In the genomic region with DNA sequence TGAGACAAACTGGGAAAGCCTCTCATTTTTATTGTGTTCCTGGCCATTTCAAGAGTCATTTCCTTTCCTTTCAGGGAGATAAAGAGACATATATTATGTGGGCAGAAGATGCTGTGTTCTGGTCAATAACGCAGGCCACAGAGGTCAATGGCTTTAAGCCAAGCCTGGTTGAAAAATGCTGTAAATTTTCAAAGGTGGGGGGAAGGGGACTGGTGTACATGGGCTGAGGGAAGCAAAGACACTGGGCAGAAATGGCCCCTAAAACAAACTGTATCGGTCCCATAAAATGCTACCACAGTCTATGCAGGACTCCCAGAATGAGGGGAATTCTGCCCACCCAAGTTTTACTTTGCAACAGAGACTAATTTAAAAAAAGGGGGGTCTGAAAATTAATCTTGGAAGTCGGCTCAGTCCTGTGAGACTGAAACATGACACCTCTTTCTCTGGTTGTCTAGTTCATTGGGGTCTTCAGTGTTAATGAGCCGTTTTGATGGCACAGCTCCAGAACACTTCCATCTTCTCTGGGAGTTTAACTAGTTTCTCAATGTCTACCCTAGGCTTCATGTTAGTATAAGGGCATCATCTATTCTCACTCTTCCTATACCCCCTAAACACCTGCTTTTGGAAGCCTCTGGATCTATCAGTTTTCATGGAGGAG, we compare ENCODE assay signal across 30 mouse cellular contexts.
DNase-seq lines count a peak whose midpoint lies in the region; ATAC-seq and TF ChIP-seq lines count a peak whose summit lies in the region.
"Had no signal": no experiment of that assay in that cellular context is flagged by ENCODE, and none has a peak within 500 bp of the region (broad histone marks: within the 10 kb centered on the region; RNA-seq: fewer than 3 reads in every experiment).

No protein-coding gene starts in this region.

- no peak for TF ChIP-seq POLR2A in brain, embryonic 14.5 days (IDR thresholded peaks at IDR 0.05; ENCODE audit: borderline replicate concordance, extremely low read depth, insufficient read depth, insufficient read length, poor library complexity, severe bottlenecking)

- WGBS in kidney, embryonic 15.5 days, result 12% methylated on average over 4 of the region's 4 CpGs
- WGBS in limb, embryonic 11.5 days, result 10% methylated on average over 4 of the region's 4 CpGs
- WGBS in limb, embryonic 10.5 days, result 16% methylated on average over 4 of the region's 4 CpGs

- no peak overlapping the region for H3K9ac ChIP-seq in kidney, embryonic 15.5 days
- H3K9ac ChIP-seq in limb, embryonic 11.5 days (ENCODE audit: low read length), result no peak overlapping the region
- H3K9ac ChIP-seq: embryonic facial prominence, embryonic 13.5 days; heart, embryonic 13.5 days; hindbrain, embryonic 15.5 days; liver, embryonic 12.5 days; liver, postnatal 0 days had no signal

- no peaks in the 10 kb centered on the region for H3K36me3 ChIP-seq in kidney, embryonic 15.5 days
- H3K36me3 ChIP-seq in limb, embryonic 11.5 days (ENCODE audit: control insufficient read depth, insufficient read depth, low read length), result no peaks in the 10 kb centered on the region
- no peaks in the 10 kb centered on the region for H3K36me3 ChIP-seq in limb, embryonic 10.5 days
- H3K36me3 ChIP-seq: embryonic facial prominence, embryonic 13.5 days; forebrain, embryonic 10.5 days; heart, embryonic 13.5 days; hindbrain, embryonic 10.5 days; hindbrain, embryonic 15.5 days; liver, embryonic 12.5 days had no signal

- ATAC-seq in kidney, embryonic 15.5 days (replicated peaks; ENCODE audit: low FRiP score), result peak; percentile 84
- ATAC-seq in limb, embryonic 11.5 days (ENCODE audit: insufficient number of reproducible peaks, low FRiP score, low TSS enrichment, low read depth), result no peak
- ATAC-seq: CD4-positive, CD25-positive, alpha-beta regulatory T cell, adult 4 months; forebrain, embryonic 16.5 days; inflammation-experienced regulatory T-cells, adult 6 months; liver, embryonic 12.5 days; liver, postnatal 0 days; midbrain, embryonic 16.5 days had no signal

- peak overlapping the region; percentile 27; the same call in 1 of the 2 replicates for H3K4me2 ChIP-seq in kidney, embryonic 15.5 days
- H3K4me2 ChIP-seq in limb, embryonic 11.5 days (ENCODE audit: low read depth, severe bottlenecking), result no peak overlapping the region
- H3K4me2 ChIP-seq: embryonic facial prominence, embryonic 13.5 days; heart, embryonic 13.5 days; hindbrain, embryonic 15.5 days; liver, embryonic 12.5 days had no signal

- TF ChIP-seq CTCF in brain, embryonic 14.5 days (IDR thresholded peaks at IDR 0.05; ENCODE audit: borderline replicate concordance, extremely low read depth, insufficient read depth, insufficient read length), result no peak

- no peak overlapping the region for H3K4me3 ChIP-seq in kidney, embryonic 15.5 days (replicated peaks)
- no peak overlapping the region for H3K4me3 ChIP-seq in limb, embryonic 11.5 days (ENCODE audit: low read depth, low read length)
- no peak overlapping the region for H3K4me3 ChIP-seq in limb, embryonic 10.5 days
- H3K4me3 ChIP-seq: embryonic facial prominence, embryonic 13.5 days; forebrain, embryonic 10.5 days; heart, embryonic 13.5 days; hindbrain, embryonic 10.5 days; hindbrain, embryonic 15.5 days; layer of hippocampus, adult 2 months; left cerebral cortex, adult 2 months; liver, embryonic 12.5 days had no signal

- peaks cover 29% of the 10 kb centered on the region for H3K27me3 ChIP-seq in kidney, embryonic 15.5 days
- no peaks in the 10 kb centered on the region for H3K27me3 ChIP-seq in limb, embryonic 11.5 days (ENCODE audit: control insufficient read depth, insufficient read depth, low read length)
- no peaks in the 10 kb centered on the region for H3K27me3 ChIP-seq in limb, embryonic 10.5 days (ENCODE audit: low read depth, poor library complexity, severe bottlenecking)
- H3K27me3 ChIP-seq: heart, embryonic 13.5 days; hindbrain, embryonic 15.5 days; liver, embryonic 12.5 days had no signal

- no peak overlapping the region for H3K27ac ChIP-seq in kidney, embryonic 15.5 days
- no peak overlapping the region for H3K27ac ChIP-seq in limb, embryonic 11.5 days (replicated peaks; ENCODE audit: low read depth, low read length)
- H3K27ac ChIP-seq in limb, embryonic 10.5 days, result no peak overlapping the region
- H3K27ac ChIP-seq: embryonic facial prominence, embryonic 13.5 days; forebrain, embryonic 10.5 days; heart, embryonic 13.5 days; hindbrain, embryonic 15.5 days; layer of hippocampus, adult 2 months; left cerebral cortex, adult 2 months; liver, embryonic 12.5 days; stomach, postnatal 0 days had no signal

- peaks cover 39% of the 10 kb centered on the region for H3K4me1 ChIP-seq in kidney, embryonic 15.5 days
- H3K4me1 ChIP-seq in limb, embryonic 11.5 days (ENCODE audit: control insufficient read depth, insufficient read depth, low read length), result peaks cover 18% of the 10 kb centered on the region; the same call in 1 of the 2 replicates
- H3K4me1 ChIP-seq in limb, embryonic 10.5 days, result peaks cover 25% of the 10 kb centered on the region
- H3K4me1 ChIP-seq: heart, embryonic 13.5 days; liver, embryonic 12.5 days had no signal

- no peak for DNase-seq in kidney, postnatal 36 days
- DNase-seq in limb, embryonic 11.5 days (ENCODE audit: low spot score), result peak; percentile 19
- no peak for DNase-seq in limb, embryonic 10.5 days (ENCODE audit: low spot score)
- DNase-seq in brain, embryonic 14.5 days (ENCODE audit: low read depth), result peak; percentile 59
- peak; percentile 56 for DNase-seq in embryo, embryonic 10.5 days (ENCODE audit: low spot score)
- DNase-seq in ovary, postnatal 36 days (ENCODE audit: low spot score), result no peak
- DNase-seq: adrenal gland, postnatal 25 days; cerebellum, adult 2 months; cerebellum, postnatal 14 days; heart, postnatal 10 days; kidney, adult 11 months; liver, postnatal 0 days; lung, postnatal 14 days; right cerebral cortex, postnatal 4 days; thymus, adult 18-20 months; thymus, postnatal 25 days had no signal

- H3K9me3 ChIP-seq in kidney, embryonic 15.5 days (replicated peaks), result no peaks in the 10 kb centered on the region
- H3K9me3 ChIP-seq in limb, embryonic 11.5 days (ENCODE audit: control insufficient read depth, low read length), result no peaks in the 10 kb centered on the region
- H3K9me3 ChIP-seq in limb, embryonic 10.5 days (replicated peaks), result no peaks in the 10 kb centered on the region
- H3K9me3 ChIP-seq: embryonic facial prominence, embryonic 13.5 days; forebrain, embryonic 10.5 days; heart, embryonic 13.5 days; hindbrain, embryonic 10.5 days; hindbrain, embryonic 15.5 days; liver, embryonic 12.5 days had no signal

Comparison
In these comparisons a context has a peak if more than half of its experiments do, and no peak if none do; other contexts are left out.
1. DNase-seq: peak in limb, embryonic 11.5 days (single experiment), brain, embryonic 14.5 days (single experiment) and embryo, embryonic 10.5 days (single experiment); none in kidney, postnatal 36 days (0 of 2), limb, embryonic 10.5 days (single experiment) and ovary, postnatal 36 days (single experiment).